7 mouse cellular contexts compared by ENCODE assay signal in genomic region chr6:115252099-115252873, GRCm38 (mm10). TPM values are rescaled to one million over a fixed set of nuclear protein-coding genes. Genes with fewer than 3 reads are reported as not detected.
DNase-seq lines count a peak whose midpoint lies in the region; ATAC-seq lines count a peak whose summit lies in the region.

Timp4 (minus strand) TSS chr6:115252205.

- ATAC-seq in lung, embryonic 16.5 days (ENCODE audit: low read depth), result peak; percentile 61; the same call in 1 of the 2 replicates
- no peak for ATAC-seq in forebrain, embryonic 12.5 days (ENCODE audit: low FRiP score)
- no peak for ATAC-seq in liver, embryonic 13.5 days (ENCODE audit: low read depth)
- ATAC-seq in erythroblast, adult 5-6 weeks (replicated peaks; ENCODE audit: low FRiP score, poor library complexity, severe bottlenecking), result no peak

- 0 out of 2 replicates have a peak within 1 kb of the TSS, but pooled peaks have one; percentile 38 for H3K27ac ChIP-seq in lung, embryonic 16.5 days (ENCODE audit: low read length)
- H3K27ac ChIP-seq in forebrain, embryonic 12.5 days, result no peak within 1 kb of the TSS
- peak within 1 kb of the TSS; percentile 70; the same call in 1 of the 2 replicates for H3K27ac ChIP-seq in hindbrain, embryonic 10.5 days
- no peak within 1 kb of the TSS for H3K27ac ChIP-seq in liver, embryonic 13.5 days

- H3K9ac ChIP-seq in lung, embryonic 16.5 days (ENCODE audit: low read length), result peak within 1 kb of the TSS; percentile 24
- H3K9ac ChIP-seq in forebrain, embryonic 12.5 days, result no peak within 1 kb of the TSS
- no peak within 1 kb of the TSS for H3K9ac ChIP-seq in liver, embryonic 13.5 days

- WGBS in lung, embryonic 16.5 days, result 44% methylated on average over 7 of the region's 10 CpGs
- WGBS in forebrain, embryonic 12.5 days, result 20% methylated on average over 7 of the region's 10 CpGs
- 14% methylated on average over 9 of the region's 10 CpGs for WGBS in hindbrain, embryonic 10.5 days
- 40% methylated on average over 8 of the region's 10 CpGs for WGBS in liver, embryonic 13.5 days (ENCODE audit: insufficient replicate concordance)

- peak within 1 kb of the TSS; percentile 27 for H3K4me3 ChIP-seq in lung, embryonic 16.5 days (ENCODE audit: low read length)
- H3K4me3 ChIP-seq in forebrain, embryonic 12.5 days (replicated peaks), result no peak within 1 kb of the TSS; the same call in 1 of the 2 replicates
- H3K4me3 ChIP-seq in hindbrain, embryonic 10.5 days, result peak within 1 kb of the TSS; percentile 33; the same call in 1 of the 2 replicates
- no peak within 1 kb of the TSS for H3K4me3 ChIP-seq in liver, embryonic 13.5 days (replicated peaks)

- H3K36me3 ChIP-seq in lung, embryonic 16.5 days (ENCODE audit: control insufficient read depth, insufficient read depth, low read length), result no peaks in the 10 kb centered on the region
- H3K36me3 ChIP-seq in forebrain, embryonic 12.5 days (replicated peaks), result no peaks in the 10 kb centered on the region
- no peaks in the 10 kb centered on the region for H3K36me3 ChIP-seq in hindbrain, embryonic 10.5 days
- H3K36me3 ChIP-seq in liver, embryonic 13.5 days, result no peaks in the 10 kb centered on the region

- no peaks in the 10 kb centered on the region for H3K9me3 ChIP-seq in lung, embryonic 16.5 days (ENCODE audit: control insufficient read depth, low read length)
- H3K9me3 ChIP-seq in forebrain, embryonic 12.5 days, result no peaks in the 10 kb centered on the region
- no peaks in the 10 kb centered on the region for H3K9me3 ChIP-seq in hindbrain, embryonic 10.5 days
- no peaks in the 10 kb centered on the region for H3K9me3 ChIP-seq in liver, embryonic 13.5 days (replicated peaks)

- DNase-seq in lung, postnatal 14 days, result no peak
- peak; percentile 8 for DNase-seq in hindbrain, embryonic 10.5 days (ENCODE audit: low spot score)
- DNase-seq in liver, embryonic 13.5 days, result no peak
- no peak for DNase-seq in B cell, adult 2 months

- H3K27me3 ChIP-seq in lung, embryonic 16.5 days (ENCODE audit: control insufficient read depth, insufficient read depth, low read depth, low read length), result no peaks in the 10 kb centered on the region
- peaks cover 7% of the 10 kb centered on the region; the same call in 1 of the 2 replicates for H3K27me3 ChIP-seq in forebrain, embryonic 12.5 days
- H3K27me3 ChIP-seq in hindbrain, embryonic 10.5 days (ENCODE audit: insufficient read depth, poor library complexity, severe bottlenecking), result peaks cover 9% of the 10 kb centered on the region; the same call in 1 of the 2 replicates
- H3K27me3 ChIP-seq in liver, embryonic 13.5 days, result no peaks in the 10 kb centered on the region

- peaks cover 6% of the 10 kb centered on the region for H3K4me1 ChIP-seq in lung, embryonic 16.5 days (replicated peaks; ENCODE audit: control insufficient read depth, insufficient read depth, low read length)
- peaks cover 19% of the 10 kb centered on the region for H3K4me1 ChIP-seq in forebrain, embryonic 12.5 days
- peaks cover 19% of the 10 kb centered on the region for H3K4me1 ChIP-seq in hindbrain, embryonic 10.5 days (replicated peaks)
- H3K4me1 ChIP-seq in liver, embryonic 13.5 days (replicated peaks), result peaks cover 5% of the 10 kb centered on the region; the same call in 1 of the 2 replicates

- peak within 1 kb of the TSS; percentile 52 for H3K4me2 ChIP-seq in lung, embryonic 16.5 days (ENCODE audit: low read depth, low read length)
- H3K4me2 ChIP-seq in forebrain, embryonic 12.5 days, result peak within 1 kb of the TSS; percentile 41
- H3K4me2 ChIP-seq in liver, embryonic 13.5 days, result peak within 1 kb of the TSS; percentile 46

RNA-seq across cellular contexts. Expression of gene Timp4, which starts in this region (rescaled TPM):
- polyA plus RNA-seq in lung, embryonic 16.5 days (2015; fragmentation: Nextera tagmentation; extraction: Ambion mirVana), result 2.3 and 3.0 TPM in 2 replicates
- 0.23 and 0.29 TPM in 2 replicates for polyA plus RNA-seq in forebrain, embryonic 12.5 days (2016; fragmentation: Nextera tagmentation; extraction: Ambion mirVana)
- 0.25 and 0.29 TPM in 2 replicates for polyA plus RNA-seq in hindbrain, embryonic 10.5 days (2016; fragmentation: Nextera tagmentation; extraction: Ambion mirVana)
- 0.02 and 0.03 TPM in 2 replicates for polyA plus RNA-seq in liver, embryonic 13.5 days (2015; fragmentation: Nextera tagmentation; extraction: Ambion mirVana)
- total RNA-seq in erythroblast, adult 5-6 weeks (2015; ENCODE audit: low replicate concordance), result 0.38 TPM in 1 of 2 replicates, not detected in the other
- not detected in 2 replicates for total RNA-seq in erythroblast, adult 5-6 weeks (2017; ENCODE audit: low replicate concordance)

Comparison
In these comparisons a context has a peak if more than half of its experiments do, and no peak if none do; other contexts are left out.
1. Peak in DNase-seq, H3K4me3 ChIP-seq and H3K27ac ChIP-seq in hindbrain, embryonic 10.5 days; RNA of the gene not detected or under 1 TPM.